Mouse (Mus musculus) cortical plate, adult 2 months (tissue): ENCODE results near the gene Ifna15.

Experiments used
- CTCF ChIP-seq: fragments of 200-500 bp; IDR thresholded peaks from 2 replicates; pipeline ENCODE4 v1.5.1; 2011; ENCODE audit warnings: mild to moderate bottlenecking, control low read depth, low read length; ENCODE audit not compliant: insufficient read depth; ENCODE audit errors: extremely low read depth
- POLR2A ChIP-seq: fragments of 200-500 bp; IDR thresholded peaks from 2 replicates; pipeline ENCODE4 v1.6.1; 2011; ENCODE audit warnings: mild to moderate bottlenecking, low read length, control low read depth; ENCODE audit not compliant: insufficient read depth; ENCODE audit errors: extremely low read depth

DNA sequence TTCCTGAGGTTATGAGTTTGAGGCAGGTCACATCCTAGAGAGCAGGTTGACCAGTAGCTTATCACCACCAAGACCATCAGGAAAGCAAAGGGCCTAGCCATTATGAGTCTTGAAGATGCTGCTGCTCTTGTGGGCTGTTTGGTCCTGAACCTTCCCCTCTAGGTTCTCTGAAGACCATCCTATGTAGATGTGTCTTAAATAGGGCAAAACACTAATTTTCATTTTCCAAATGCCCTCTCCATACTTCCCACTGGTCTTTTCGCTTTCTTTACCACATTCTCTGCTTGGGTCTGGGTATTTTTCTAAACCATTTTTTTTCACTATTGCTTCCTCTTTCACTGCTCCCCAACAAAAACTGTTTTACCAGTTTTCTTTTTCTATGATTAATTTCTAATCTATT lies 34.2 kb upstream of the Ifna15 start, which contains the start of gene Ifna9:
- TF ChIP-seq CTCF: no peak
- no peak for TF ChIP-seq POLR2A
